Mouse (Mus musculus) liver, embryonic 14.5 days (tissue): ENCODE data around the gene Kcnq1. TPM values are rescaled to one million over a fixed set of nuclear protein-coding genes. Genes with fewer than 3 reads are reported as not detected.

ENCODE experiments used
- ATAC-seq: fragments of 200-750 bp; cut with Nextera tagmentation; 2 replicates; pipeline ENCODE4 v1.8.0; 2017; ENCODE audit warnings: moderate number of reproducible peaks, mild to moderate bottlenecking, moderate library complexity; ENCODE audit not compliant: insufficient read depth
- DNase-seq, 3 experiments: peaks; one replicate each; pipeline ENCODE4 v3.0.0-alpha.2; 2012 to 2013; ENCODE audit warnings: low read depth in 3 of 3, low spot score in 3 of 3
- H3K27ac ChIP-seq: fragments of 300-500 bp; sonication (generic); 2 replicates; pipeline ENCODE4 v1.5.1; 2014; ENCODE audit warnings: moderate library complexity, mild to moderate bottlenecking, control low read depth, inconsistent platforms
- H3K27me3 ChIP-seq: fragments of 300-500 bp; sonication (generic); 2 replicates; pipeline ENCODE4 v1.6.1; 2014; ENCODE audit warnings: mild to moderate bottlenecking, low read length, moderate library complexity; ENCODE audit not compliant: control insufficient read depth, insufficient read depth
- H3K36me3 ChIP-seq: fragments of 300-500 bp; sonication (generic); replicated peaks from 2 replicates; pipeline ENCODE4 v1.6.1; 2014; ENCODE audit warnings: low read depth; ENCODE audit not compliant: control insufficient read depth, insufficient read depth
- H3K4me1 ChIP-seq, 2 experiments: fragments of 200-500 bp in 1 of 2; fragments of 300-500 bp in 1 of 2; sonication (generic) in 1 of 2; replicated peaks; 2 replicates each; pipeline ENCODE4 v1.6.1; 2012 to 2014; ENCODE audit warnings: antibody characterized with exemption in 1 of 2, inconsistent platforms in 1 of 2, low read length in 1 of 2; ENCODE audit not compliant: control insufficient read depth in 2 of 2, insufficient read depth in 2 of 2
- H3K4me2 ChIP-seq: fragments of 300-500 bp; sonication (generic); 2 replicates; pipeline ENCODE4 v1.6.1; 2014; ENCODE audit warnings: low read depth, mild to moderate bottlenecking, control low read depth, moderate library complexity
- H3K4me3 ChIP-seq, 2 experiments: fragments of 200-500 bp in 1 of 2; fragments of 300-500 bp in 1 of 2; sonication (generic) in 1 of 2; 2 replicates each; pipeline ENCODE4 v1.5.1; 2012 to 2014; ENCODE audit warnings: low read depth in 2 of 2, low read length in 2 of 2, mild to moderate bottlenecking in 2 of 2, control low read depth in 1 of 2, inconsistent platforms in 1 of 2, moderate library complexity in 1 of 2; ENCODE audit not compliant: insufficient read depth in 1 of 2
- H3K9ac ChIP-seq: fragments of 300-500 bp; sonication (generic); replicated peaks from 2 replicates; pipeline ENCODE4 v1.6.1; 2014; ENCODE audit warnings: mild to moderate bottlenecking, control low read depth, moderate library complexity
- H3K9me3 ChIP-seq: fragments of 300-500 bp; sonication (generic); 2 replicates; pipeline ENCODE4 v1.6.1; 2016; ENCODE audit warnings: low read length, mixed read lengths; ENCODE audit not compliant: control insufficient read depth
- CTCF ChIP-seq: IDR thresholded peaks from 2 replicates; pipeline ENCODE4 v1.5.1; 2016; ENCODE audit warnings: antibody characterized with exemption, low read depth, control low read depth
- EP300 ChIP-seq: IDR thresholded peaks from 2 replicates; pipeline ENCODE4 v1.6.1; 2016; ENCODE audit warnings: antibody characterized with exemption, low read depth
- WGBS: fragments of 180-500 bp; shearing (Covaris S2); extraction: QIAGEN DNeasy Blood & Tissue Kit; methylation state at CpG from one replicate; pipeline ENCODE4 v1.1.7; 2014; ENCODE audit not compliant: insufficient replicate concordance; 5-methylcytosine and 5-hydroxymethylcytosine counted together
- polyA plus RNA-seq, 2 experiments: library from polyadenylated mRNA; depleted of rRNA in 1 of 2; stranded (reverse) in 1 of 2; unstranded in 1 of 2; fragments of >200 nt; fragmentation: Nextera tagmentation in 1 of 2; extraction: Ambion mirVana in 1 of 2; gene quantifications; 2 replicates each; pipeline versions ENCODE4 v1.2.1 to v1.2.3; 2012 to 2014

Kcnq1 gene
- polyA plus RNA-seq, 2 experiments: 0.12 to 0.41 TPM

GRCm38 (mm10) chr7:143328185-143328915 is 222.2 kb downstream of the Kcnq1 start:
- Histone ChIP-seq H3K36me3 (no peaks in the 10 kb centered on the region), H3K4me3 (no peak overlapping the region), H3K27me3 (no peaks in the 10 kb centered on the region), H3K9ac (no peak overlapping the region), H3K9me3 (no peaks in the 10 kb centered on the region), H3K4me1 (no peaks in the 10 kb centered on the region), H3K4me2 (no peak overlapping the region), H3K27ac (no peak overlapping the region)
- ATAC-seq (no peak), DNase-seq (no peak)
- TF ChIP-seq CTCF (no peak), EP300 (no peak)
- WGBS: 71% methylated on average over 18 of the region's 18 CpGs

- Histone ChIP-seq H3K4me1 (peaks cover 0 to 4% of the 10 kb centered on the region in 2 experiments; a peak in 1 of 4 replicates), H3K4me2 (no peak overlapping the region), H3K9me3 (no peaks in the 10 kb centered on the region), H3K27ac (no peak overlapping the region), H3K4me3 (no peak overlapping the region), H3K9ac (no peak overlapping the region), H3K27me3 (no peaks in the 10 kb centered on the region), H3K36me3 (no peaks in the 10 kb centered on the region)
- no peak for ATAC-seq
- WGBS: 69% methylated on average over 14 of the region's 14 CpGs
- no peak for DNase-seq
- no peak for TF ChIP-seq EP300
- TF ChIP-seq CTCF: no peak
Measured at GRCm38 (mm10) chr7:143329110-143329810, 223.1 kb downstream of the Kcnq1 start.

- WGBS: 49% methylated on average over 8 of the region's 8 CpGs
- Histone ChIP-seq H3K27me3 (no peaks in the 10 kb centered on the region), H3K27ac (no peak overlapping the region), H3K9ac (no peak overlapping the region), H3K4me1 (peaks cover 0 to 4% of the 10 kb centered on the region in 2 experiments; a peak in 1 of 4 replicates), H3K4me3 (no peak overlapping the region), H3K36me3 (no peaks in the 10 kb centered on the region), H3K9me3 (no peaks in the 10 kb centered on the region), H3K4me2 (no peak overlapping the region)
- DNase-seq (no peak), ATAC-seq (no peak)
- TF ChIP-seq EP300: no peak
- no peak for TF ChIP-seq CTCF
Measured at GRCm38 (mm10) chr7:143333040-143333439, 226.9 kb downstream of the Kcnq1 start.

GRCm38 (mm10) chr7:143333604-143334003 is 227.4 kb downstream of the Kcnq1 start:
- H3K36me3 ChIP-seq: no peaks in the 10 kb centered on the region
- no peak overlapping the region for H3K4me3 ChIP-seq
- H3K27ac ChIP-seq: no peak overlapping the region
- no peak overlapping the region for H3K9ac ChIP-seq
- no peak overlapping the region for H3K4me2 ChIP-seq
- no peaks in the 10 kb centered on the region for H3K9me3 ChIP-seq
- ATAC-seq (no peak), DNase-seq (no peak)
- H3K4me1 ChIP-seq: peaks cover 0 to 4% of the 10 kb centered on the region in 2 experiments; a peak in 1 of 4 replicates
- H3K27me3 ChIP-seq: no peaks in the 10 kb centered on the region
- 33% methylated on average over 4 of the region's 4 CpGs for WGBS
- TF ChIP-seq CTCF: no peak
- TF ChIP-seq EP300: no peak

DNA sequence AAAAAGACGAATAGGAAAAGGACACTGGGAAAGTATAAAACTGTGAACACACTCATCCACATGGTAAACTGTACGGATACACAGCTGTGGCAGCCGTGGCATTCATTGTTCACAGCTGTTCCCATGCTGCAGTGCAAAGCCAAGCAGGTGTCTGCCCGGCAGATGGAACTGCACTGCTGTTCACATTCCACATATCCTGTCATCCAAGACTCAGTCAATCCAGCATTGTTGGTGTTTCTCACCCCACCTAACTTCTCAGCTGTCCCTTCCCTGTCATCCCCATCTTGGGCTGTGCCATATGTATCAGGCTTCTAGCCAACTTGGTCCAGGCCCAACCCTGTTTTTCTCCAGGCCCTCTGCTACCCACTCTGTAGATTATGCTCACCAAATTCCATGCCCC is 232.5 kb downstream of the Kcnq1 start:
- H3K36me3 ChIP-seq: no peaks in the 10 kb centered on the region
- WGBS: 67% methylated on average over 4 of the region's 4 CpGs
- H3K27ac ChIP-seq: no peak overlapping the region
- peaks cover 0 to 2% of the 10 kb centered on the region in 2 experiments; a peak in 1 of 4 replicates for H3K4me1 ChIP-seq
- H3K4me3 ChIP-seq: no peak overlapping the region
- no peak overlapping the region for H3K9ac ChIP-seq
- DNase-seq: no peak
- no peaks in the 10 kb centered on the region for H3K9me3 ChIP-seq
- H3K27me3 ChIP-seq: no peaks in the 10 kb centered on the region
- no peak overlapping the region for H3K4me2 ChIP-seq
- ATAC-seq: no peak
- TF ChIP-seq CTCF (no peak), EP300 (no peak)
